Mouse (Mus musculus) lung, adult 2 months (tissue): Measurements from ENCODE around the gene Clcn2.

ENCODE experiments used
- CTCF ChIP-seq: fragments of 200-500 bp; IDR thresholded peaks from 2 replicates; pipeline ENCODE4 v1.5.1; 2011; ENCODE audit warnings: mild to moderate bottlenecking, low read length, control low read depth; ENCODE audit not compliant: insufficient read depth
- POLR2A ChIP-seq: fragments of 200-500 bp; IDR thresholded peaks from 2 replicates; pipeline ENCODE4 v1.6.1; 2011; ENCODE audit warnings: low read depth, mild to moderate bottlenecking, control low read depth, low read length, borderline replicate concordance; ENCODE audit errors: extremely low read depth

GRCm38 (mm10) chr16:20736168-20736567, 18.6 kb upstream of the Clcn2 start:
- no peak for TF ChIP-seq POLR2A
- TF ChIP-seq CTCF: no peak
